ENCODE assay signal across 9 mouse cellular contexts in genomic region chr12:54654141-54654540, GRCm38 (mm10). TPM values are rescaled to one million over a fixed set of nuclear protein-coding genes. Genes with fewer than 3 reads are reported as not detected.
A peak's percentile ranks its signal among the peaks of the same experiment; 100 is the strongest.
DNase-seq lines count a peak whose midpoint lies in the region; ATAC-seq lines count a peak whose summit lies in the region.
"Had no signal": no experiment of that assay in that cellular context is flagged by ENCODE, and none has a peak within 500 bp of the region (broad histone marks: within the 10 kb centered on the region; RNA-seq: fewer than 3 reads in every experiment).

No protein-coding gene starts in this region.

- 0 out of 2 replicates have a peak, but pooled peaks cover 6% of the 10 kb centered on the region for H3K36me3 ChIP-seq in midbrain, embryonic 13.5 days
- H3K36me3 ChIP-seq in midbrain, embryonic 15.5 days (replicated peaks), result no peaks in the 10 kb centered on the region
- H3K36me3 ChIP-seq in limb, embryonic 13.5 days, result peaks cover 12% of the 10 kb centered on the region
- H3K36me3 ChIP-seq in stomach, embryonic 15.5 days, result no peaks in the 10 kb centered on the region

- H3K9ac ChIP-seq in midbrain, embryonic 13.5 days (replicated peaks), result no peak overlapping the region
- no peak overlapping the region for H3K9ac ChIP-seq in midbrain, embryonic 15.5 days
- peak overlapping the region; percentile 50; the same call in 1 of the 2 replicates for H3K9ac ChIP-seq in limb, embryonic 13.5 days
- no peak overlapping the region for H3K9ac ChIP-seq in stomach, embryonic 15.5 days

- H3K9me3 ChIP-seq in midbrain, embryonic 13.5 days, result no peaks in the 10 kb centered on the region
- no peaks in the 10 kb centered on the region for H3K9me3 ChIP-seq in midbrain, embryonic 15.5 days
- no peaks in the 10 kb centered on the region for H3K9me3 ChIP-seq in limb, embryonic 13.5 days
- H3K9me3 ChIP-seq in stomach, embryonic 15.5 days, result no peaks in the 10 kb centered on the region

- peaks cover 3% of the 10 kb centered on the region; the same call in 1 of the 2 replicates for H3K27me3 ChIP-seq in midbrain, embryonic 13.5 days
- no peaks in the 10 kb centered on the region for H3K27me3 ChIP-seq in midbrain, embryonic 15.5 days (replicated peaks)
- H3K27me3 ChIP-seq in limb, embryonic 13.5 days, result no peaks in the 10 kb centered on the region
- no peaks in the 10 kb centered on the region for H3K27me3 ChIP-seq in stomach, embryonic 15.5 days (replicated peaks)

- H3K4me1 ChIP-seq in midbrain, embryonic 13.5 days (replicated peaks), result peaks cover 34% of the 10 kb centered on the region
- peaks cover 26% of the 10 kb centered on the region for H3K4me1 ChIP-seq in midbrain, embryonic 15.5 days
- peaks cover 19% of the 10 kb centered on the region for H3K4me1 ChIP-seq in limb, embryonic 13.5 days
- H3K4me1 ChIP-seq in stomach, embryonic 15.5 days, result peaks cover 28% of the 10 kb centered on the region

- 86% methylated on average over 4 of the region's 4 CpGs for WGBS in midbrain, embryonic 13.5 days
- 83% methylated on average over 4 of the region's 4 CpGs for WGBS in midbrain, embryonic 15.5 days
- 58% methylated on average over 4 of the region's 4 CpGs for WGBS in limb, embryonic 13.5 days
- WGBS in stomach, embryonic 15.5 days, result 45% methylated on average over 4 of the region's 4 CpGs

- ATAC-seq in midbrain, embryonic 13.5 days, result no peak
- no peak for ATAC-seq in midbrain, embryonic 15.5 days (replicated peaks)
- ATAC-seq in limb, embryonic 13.5 days (ENCODE audit: low FRiP score, low read depth), result no peak
- ATAC-seq in stomach, embryonic 15.5 days (ENCODE audit: insufficient read depth, low FRiP score, low read depth), result no peak

- peak; percentile 31 for DNase-seq in adrenal gland, postnatal 10 days
- no peak for DNase-seq in adrenal gland, postnatal 25 days
- no peak for DNase-seq in gastrocnemius, postnatal 25 days
- DNase-seq in layer of hippocampus, postnatal 10 days (ENCODE audit: low spot score in 2 of 2), result no peak

- H3K27ac ChIP-seq in midbrain, embryonic 13.5 days, result no peak overlapping the region
- H3K27ac ChIP-seq in midbrain, embryonic 15.5 days, result no peak overlapping the region
- H3K27ac ChIP-seq in limb, embryonic 13.5 days, result no peak overlapping the region
- H3K27ac ChIP-seq in stomach, embryonic 15.5 days, result peak overlapping the region; percentile 13; the same call in 1 of the 2 replicates
- H3K27ac ChIP-seq: layer of hippocampus, adult 2 months had no signal

- H3K4me3 ChIP-seq in midbrain, embryonic 13.5 days (replicated peaks), result no peak overlapping the region
- no peak overlapping the region for H3K4me3 ChIP-seq in midbrain, embryonic 15.5 days
- peak overlapping the region; percentile 63; the same call in 1 of the 2 replicates for H3K4me3 ChIP-seq in limb, embryonic 13.5 days
- H3K4me3 ChIP-seq in stomach, embryonic 15.5 days (replicated peaks), result 0 out of 2 replicates have a peak overlapping the region, but pooled peaks have one; percentile 64

- H3K4me2 ChIP-seq in midbrain, embryonic 13.5 days (replicated peaks), result peak overlapping the region; percentile 70; the same call in 1 of the 2 replicates
- H3K4me2 ChIP-seq in midbrain, embryonic 15.5 days, result no peak overlapping the region
- peak overlapping the region; percentile 79 for H3K4me2 ChIP-seq in limb, embryonic 13.5 days (replicated peaks)
- peak overlapping the region; percentile 80 for H3K4me2 ChIP-seq in stomach, embryonic 15.5 days

RNA-seq across cellular contexts. Expression of gene Sptssa, which starts 2.2 kb away (rescaled TPM):
- 10 to 100 TPM; 76.7 to 77.1 TPM for total RNA-seq in adrenal gland, postnatal 10 days (2021)
- total RNA-seq in adrenal gland, postnatal 25 days (2021), result 94.3 and 115 TPM in 2 replicates
- polyA plus RNA-seq in midbrain, embryonic 13.5 days (2015; fragmentation: Nextera tagmentation; extraction: Ambion mirVana), result 174 and 200 TPM in 2 replicates
- polyA plus RNA-seq in midbrain, embryonic 15.5 days (2015; fragmentation: Nextera tagmentation; extraction: Ambion mirVana), result 169 and 171 TPM in 2 replicates
- 219 and 235 TPM in 2 replicates for polyA plus RNA-seq in limb, embryonic 13.5 days (2015; fragmentation: Nextera tagmentation; extraction: Ambion mirVana)
- polyA plus RNA-seq in stomach, embryonic 15.5 days (2015; fragmentation: Nextera tagmentation; extraction: Ambion mirVana), result 218 and 229 TPM in 2 replicates
- total RNA-seq in gastrocnemius, postnatal 25 days (2021), result 10 to 100 TPM; 17.0 to 17.9 TPM
- total RNA-seq in layer of hippocampus, postnatal 10 days (2021), result 10 to 100 TPM; 44.5 to 50.9 TPM

RNA-seq across cellular contexts. Expression of gene Eapp, which starts 41.6 kb away (rescaled TPM):
- 10 to 100 TPM; 33.5 to 36.8 TPM for total RNA-seq in adrenal gland, postnatal 10 days (2021)
- total RNA-seq in adrenal gland, postnatal 25 days (2021), result 41.3 and 41.6 TPM in 2 replicates
- 95.4 and 98.4 TPM in 2 replicates for polyA plus RNA-seq in midbrain, embryonic 13.5 days (2015; fragmentation: Nextera tagmentation; extraction: Ambion mirVana)
- 82.0 and 88.5 TPM in 2 replicates for polyA plus RNA-seq in midbrain, embryonic 15.5 days (2015; fragmentation: Nextera tagmentation; extraction: Ambion mirVana)
- polyA plus RNA-seq in limb, embryonic 13.5 days (2015; fragmentation: Nextera tagmentation; extraction: Ambion mirVana), result 72.8 and 79.7 TPM in 2 replicates
- polyA plus RNA-seq in stomach, embryonic 15.5 days (2015; fragmentation: Nextera tagmentation; extraction: Ambion mirVana), result 56.1 and 60.4 TPM in 2 replicates
- total RNA-seq in gastrocnemius, postnatal 25 days (2021), result 10 to 100 TPM; 16.3 to 18.7 TPM
- 10 to 100 TPM; 44.8 to 48.2 TPM for total RNA-seq in layer of hippocampus, postnatal 10 days (2021)

Comparison
In these comparisons a context has a peak if more than half of its experiments do, and no peak if none do; other contexts are left out.
1. H3K4me3 ChIP-seq: peak in limb, embryonic 13.5 days (single experiment) and stomach, embryonic 15.5 days (single experiment); none in midbrain, embryonic 13.5 days (single experiment) and midbrain, embryonic 15.5 days (single experiment).